Mouse (Mus musculus): ENCODE measurements around the gene Iqgap1. TPM values are rescaled to one million over a fixed set of nuclear protein-coding genes. Genes with fewer than 3 reads are reported as not detected.

The Iqgap1 gene
- total and polyA plus RNA-seq, 3 experiments = 20.6 to 87.9 (median 58.8) TPM

DNA sequence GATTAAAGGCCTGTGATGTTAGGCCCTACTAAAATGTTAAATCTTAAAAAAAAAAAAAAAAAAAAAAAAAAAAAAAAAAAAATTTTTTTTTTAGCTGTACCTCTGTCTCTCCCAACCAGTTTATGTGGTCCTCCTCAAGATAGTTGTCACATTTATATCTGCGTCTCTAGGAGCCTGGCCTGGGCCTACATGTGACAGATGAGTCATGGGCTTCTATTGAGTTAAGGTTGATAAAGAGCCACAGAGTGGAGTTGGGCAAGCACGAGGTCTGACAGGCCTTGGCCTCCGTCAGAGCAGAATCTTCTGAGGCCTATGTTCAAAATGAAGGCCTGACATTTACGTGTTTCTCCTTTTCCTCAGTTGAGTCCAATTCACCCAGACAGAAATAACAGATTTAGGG is 12.4 kb downstream of the Iqgap1 start:
- Histone ChIP-seq H3K9me3 (replicated peaks; ENCODE audit: insufficient read depth, low read length) (no peaks in the 10 kb centered on the region), H3K9ac (ENCODE audit: control insufficient read depth, low read depth, low read length, poor library complexity, severe bottlenecking) (no peak overlapping the region; the same call in 1 of the 2 replicates), H3K4me1 (ENCODE audit: control insufficient read depth in 1 of 2, insufficient read depth in 2 of 2, low read length in 2 of 2) (peaks cover 4 to 13% of the 10 kb centered on the region in 2 experiments; a peak in 3 of 4 replicates), H3K27ac (ENCODE audit: control insufficient read depth, low read depth, low read length) (peak overlapping the region; percentile 57), H3K27me3 (ENCODE audit: control insufficient read depth in 1 of 2, insufficient read depth in 2 of 2, low read length in 2 of 2) (no peaks in the 10 kb centered on the region), H3K79me2 (ENCODE audit: control insufficient read depth, insufficient read depth, low read length, poor library complexity) (no peaks in the 10 kb centered on the region), H3K4me3 (ENCODE audit: control insufficient read depth in 1 of 2, insufficient read depth in 1 of 2, low read depth in 2 of 2, low read length in 2 of 2) (no peak overlapping the region), H3K36me3 (ENCODE audit: control insufficient read depth in 1 of 2, insufficient read depth in 2 of 2, low read length in 2 of 2) (peaks cover 0 to 14% of the 10 kb centered on the region in 2 experiments; a peak in 2 of 4 replicates)
- peak; percentile 74 for DNase-seq (ENCODE audit: low read depth, low spot score)
- peak; percentile 91 for TF ChIP-seq MYC (IDR thresholded peaks at IDR 0.05; ENCODE audit: low read depth, low read length)
- peak; percentile 68 for TF ChIP-seq USF1 (IDR thresholded peaks at IDR 0.05; ENCODE audit: low read depth, low read length)
- peak; percentile 95 for TF ChIP-seq MAX (IDR thresholded peaks at IDR 0.05; ENCODE audit: low read length)
- no peak for TF ChIP-seq CHD2 (IDR thresholded peaks at IDR 0.05; ENCODE audit: low read length)
- no peak for TF ChIP-seq POLR2AphosphoS2 (IDR thresholded peaks at IDR 0.05; ENCODE audit: low read length)
- no peak for TF ChIP-seq POLR2AphosphoS5 (IDR thresholded peaks at IDR 0.05; ENCODE audit: borderline replicate concordance, low read depth, low read length)
- no peak for TF ChIP-seq TAL1 (IDR thresholded peaks at IDR 0.05; ENCODE audit: low read length)
- TF ChIP-seq TCF12 (IDR thresholded peaks at IDR 0.05; ENCODE audit: low read depth, low read length) = no peak
- no peak; the same call in 1 of the 2 replicates for TF ChIP-seq BHLHE40 (IDR thresholded peaks at IDR 0.05; ENCODE audit: borderline replicate concordance, low read depth, low read length)
- peak; percentile 52; the same call in 1 of the 2 replicates for TF ChIP-seq GATA1 (IDR thresholded peaks at IDR 0.05; ENCODE audit: low read depth, low read length)
- TF ChIP-seq NELFE (IDR thresholded peaks at IDR 0.05; ENCODE audit: low read depth, low read length) = no peak
- TF ChIP-seq CHD1 (IDR thresholded peaks at IDR 0.05; ENCODE audit: low read depth, low read length) = no peak
- no peak for TF ChIP-seq E2F4 (IDR thresholded peaks at IDR 0.05; ENCODE audit: borderline replicate concordance, low read depth, low read length)
- no peak for TF ChIP-seq RAD21 (IDR thresholded peaks at IDR 0.05; ENCODE audit: low read depth, low read length)
- TF ChIP-seq TBP (IDR thresholded peaks at IDR 0.05; ENCODE audit: low read depth, low read length) = 0 out of 2 replicates have a peak, but pooled peaks have one; percentile 10
- no peak for TF ChIP-seq ZMIZ1 (IDR thresholded peaks at IDR 0.05; ENCODE audit: low read depth, low read length)
- peak; percentile 66 for TF ChIP-seq ETS1 (IDR thresholded peaks at IDR 0.05; ENCODE audit: low read depth, low read length)
- TF ChIP-seq POLR2A (IDR thresholded peaks at IDR 0.05; ENCODE audit: control insufficient read depth in 1 of 2, insufficient read depth in 1 of 2, low read depth in 1 of 2, low read length in 2 of 2, poor library complexity in 1 of 2) = no peak
- no peak for TF ChIP-seq KAT2A (conservative IDR thresholded peaks at IDR 0.05; ENCODE audit: low read depth, low read length)
- peak in 1 of 2 experiments; percentile 41; a peak in 2 of 4 replicates for TF ChIP-seq EP300 (IDR thresholded peaks at IDR 0.05; ENCODE audit: low read depth in 1 of 2, low read length in 2 of 2)
- no peak for TF ChIP-seq ZKSCAN1 (IDR thresholded peaks at IDR 0.05; ENCODE audit: low read depth, low read length)
- TF ChIP-seq SIN3A (IDR thresholded peaks at IDR 0.05; ENCODE audit: low read length) = peak; percentile 21
- no peak for TF ChIP-seq MEF2A (IDR thresholded peaks at IDR 0.05; ENCODE audit: extremely low read depth, insufficient replicate concordance, low read depth, low read length, poor library complexity, severe bottlenecking)
- no peak for TF ChIP-seq USF2 (IDR thresholded peaks at IDR 0.05; ENCODE audit: borderline replicate concordance in 1 of 2, insufficient read depth in 1 of 2, low read depth in 1 of 2, low read length in 2 of 2)
- TF ChIP-seq CTCF (IDR thresholded peaks at IDR 0.05 in 2 of 3, conservative IDR thresholded peaks at IDR 0.05 in 1 of 3; ENCODE audit: control insufficient read depth in 1 of 3, insufficient read depth in 1 of 3, low read depth in 2 of 3, low read length in 3 of 3, poor library complexity in 1 of 3, severe bottlenecking in 1 of 3) = no peak
- TF ChIP-seq GABPA (IDR thresholded peaks at IDR 0.05; ENCODE audit: low read depth, low read length) = no peak
- peak; percentile 66; the same call in 1 of the 2 replicates for TF ChIP-seq MXI1 (IDR thresholded peaks at IDR 0.05; ENCODE audit: low read depth, low read length)
- no peak for TF ChIP-seq MYB (IDR thresholded peaks at IDR 0.05; ENCODE audit: low read depth, low read length)
- no peak for TF ChIP-seq MAZ (IDR thresholded peaks at IDR 0.05; ENCODE audit: low read depth, low read length)
- TF ChIP-seq ELF1 (IDR thresholded peaks at IDR 0.05; ENCODE audit: low read depth, low read length) = no peak
- TF ChIP-seq ZNF384 (IDR thresholded peaks at IDR 0.05; ENCODE audit: low read depth, low read length) = 0 out of 2 replicates have a peak, but pooled peaks have one; percentile 56
- no peak for TF ChIP-seq RCOR1 (IDR thresholded peaks at IDR 0.05; ENCODE audit: low read depth, low read length)
- TF ChIP-seq SMC3 (IDR thresholded peaks at IDR 0.05; ENCODE audit: low read depth, low read length) = no peak
- TF ChIP-seq MAFK (IDR thresholded peaks at IDR 0.05; ENCODE audit: borderline replicate concordance, low read depth, low read length) = no peak
- peak; percentile 33; the same call in 1 of the 2 replicates for TF ChIP-seq HCFC1 (IDR thresholded peaks at IDR 0.05; ENCODE audit: low read depth, low read length)
- no peak for TF ChIP-seq NRF1 (IDR thresholded peaks at IDR 0.05; ENCODE audit: insufficient read depth, low read depth, low read length, poor library complexity, severe bottlenecking)
- TF ChIP-seq UBTF (IDR thresholded peaks at IDR 0.05; ENCODE audit: borderline replicate concordance, insufficient read depth, low read depth, low read length) = no peak

All from MEL (cell line).